Mouse (Mus musculus) testis, adult 2 months (tissue): Measurements from ENCODE around the gene Siah2.

Experiments
- CTCF ChIP-seq: fragments of 200-500 bp; IDR thresholded peaks from 2 replicates; pipeline ENCODE4 v1.5.1; 2012; ENCODE audit warnings: low read depth, mild to moderate bottlenecking, inconsistent platforms, low read length, moderate library complexity; ENCODE audit not compliant: control insufficient read depth, insufficient read depth, insufficient replicate concordance
- POLR2A ChIP-seq: fragments of 200-500 bp; IDR thresholded peaks from 2 replicates; pipeline ENCODE4 v1.6.1; 2012; ENCODE audit warnings: low read depth, mild to moderate bottlenecking, inconsistent platforms, low read length, moderate library complexity; ENCODE audit not compliant: control insufficient read depth

DNA sequence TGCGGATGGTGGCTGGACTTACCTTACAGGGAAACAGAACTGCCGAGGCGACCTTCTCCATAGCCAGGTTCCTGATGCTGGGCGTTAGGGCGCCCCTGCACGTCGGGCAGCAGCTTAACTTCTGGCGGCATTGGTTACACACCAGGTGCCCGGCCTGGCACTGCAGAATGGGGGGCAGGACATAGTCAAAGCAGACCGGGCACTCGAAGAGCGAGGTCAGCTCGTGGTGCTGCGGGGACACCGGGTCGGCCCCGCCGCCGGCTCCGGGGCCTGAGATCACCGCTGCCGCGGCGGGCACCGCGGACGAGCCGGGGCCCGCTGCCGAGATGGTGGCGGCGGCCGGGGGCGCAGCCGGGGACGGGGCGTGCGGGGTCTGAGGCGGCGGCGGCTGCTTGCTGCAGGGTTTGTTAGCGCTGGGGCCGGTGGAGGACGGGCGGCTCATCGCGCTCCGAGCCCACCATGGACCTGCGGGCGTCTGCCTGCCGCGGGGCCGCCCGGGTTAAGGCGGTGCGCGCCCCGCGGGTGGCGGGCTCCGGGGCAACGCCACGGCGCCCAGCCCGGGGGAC lies 743 bp downstream of the Siah2 start:
- TF ChIP-seq CTCF (no peak), POLR2A (no peak)
